Mouse (Mus musculus) neural tube, embryonic 10.5 days (tissue): ENCODE measurements around the gene Olfr577.

Experiments used
- DNase-seq: peaks from one replicate; pipeline ENCODE4 v3.0.0-alpha.2; 2017; ENCODE audit warnings: low spot score; ENCODE audit errors: extremely low spot score

Gene Olfr577

GRCm38 (mm10) chr7:102975843-102976242 lies at the start of gene Olfr577:
Gene Olfr577 (minus strand): TSS chr7:102975943.
- DNase-seq, result no peak

- no peak for DNase-seq
Measured at GRCm38 (mm10) chr7:102989224-102989623, 13.5 kb upstream of the Olfr577 start, which contains the start of gene Olfr578. Gene Olfr578 (minus strand): TSS chr7:102989324.

- DNase-seq, result no peak
Measured at GRCm38 (mm10) chr7:102974399-102974798, 1.3 kb downstream of the Olfr577 start.

- DNase-seq, result no peak
Measured at GRCm38 (mm10) chr7:102962360-102962759, 13.4 kb downstream of the Olfr577 start, which contains the start of gene Olfr576. Gene Olfr576 (plus strand): TSS chr7:102962660.

GRCm38 (mm10) chr7:102958593-102958992 lies 17.1 kb downstream of the Olfr577 start, which contains the start of gene Olfr575:
Gene Olfr575 (minus strand): TSS chr7:102958775.
- DNase-seq, result no peak

- DNase-seq, result no peak
Measured at GRCm38 (mm10) chr7:102958137-102958536, 17.6 kb downstream of the Olfr577 start.

GRCm38 (mm10) chr7:102950732-102951131 lies 25.0 kb downstream of the Olfr577 start:
- DNase-seq, result no peak

GRCm38 (mm10) chr7:102948167-102948566 lies 27.6 kb downstream of the Olfr577 start, which contains the start of gene Olfr574:
Gene Olfr574 (plus strand): TSS chr7:102948467.
- no peak for DNase-seq

- DNase-seq, result no peak
Measured at GRCm38 (mm10) chr7:102943417-102943816, 32.3 kb downstream of the Olfr577 start.

GRCm38 (mm10) chr7:102942475-102942874 lies 33.3 kb downstream of the Olfr577 start, which contains the start of gene Olfr573-ps1:
Gene Olfr573-ps1 (minus strand): TSS chr7:102942575.
- DNase-seq, result no peak

GRCm38 (mm10) chr7:102927105-102927504 lies 48.6 kb downstream of the Olfr577 start:
- DNase-seq, result no peak

GRCm38 (mm10) chr7:102924109-102924508 lies 51.6 kb downstream of the Olfr577 start, which contains the start of gene Olfr572:
Gene Olfr572 (plus strand): TSS chr7:102924409.
- DNase-seq, result no peak
